Mouse (Mus musculus) heart, postnatal 0 days (tissue): ENCODE measurements at regions not wholly inside any gene's neighbourhood (a gene's known extent, or its start where the extent isn't known, plus 50 kb on each side); places are given as distances from the start of the nearest gene placed in this dataset.

ENCODE experiments used
- ATAC-seq: fragments of 200-750 bp; cut with Nextera tagmentation; 2 replicates; pipeline ENCODE4 v1.8.0; 2017; ENCODE audit warnings: low read depth, moderate number of reproducible peaks, moderate library complexity; ENCODE audit not compliant: insufficient read depth
- DNase-seq: peaks from one replicate; pipeline ENCODE4 v3.0.0-alpha.2; 2016; ENCODE audit warnings: low spot score
- H3K27ac ChIP-seq: fragments of 300-500 bp; sonication (generic); 2 replicates; pipeline ENCODE4 v1.5.1; 2014; ENCODE audit warnings: low read depth, mild to moderate bottlenecking
- H3K27me3 ChIP-seq: fragments of 300-500 bp; sonication (generic); 2 replicates; pipeline ENCODE4 v1.6.1; 2014; ENCODE audit warnings: low read length, mixed read lengths; ENCODE audit not compliant: control insufficient read depth, insufficient read depth
- H3K36me3 ChIP-seq: fragments of 300-500 bp; sonication (generic); replicated peaks from 2 replicates; pipeline ENCODE4 v1.6.1; 2014; ENCODE audit warnings: low read length, mixed read lengths; ENCODE audit not compliant: control insufficient read depth, insufficient read depth
- H3K4me1 ChIP-seq: fragments of 300-500 bp; sonication (generic); 2 replicates; pipeline ENCODE4 v1.6.1; 2014; ENCODE audit warnings: antibody characterized with exemption; ENCODE audit not compliant: control insufficient read depth, insufficient read depth
- H3K4me2 ChIP-seq: fragments of 300-500 bp; sonication (generic); 2 replicates; pipeline ENCODE4 v1.6.1; 2014; ENCODE audit warnings: low read depth, mild to moderate bottlenecking, low read length, moderate library complexity
- H3K4me3 ChIP-seq: fragments of 300-500 bp; sonication (generic); 2 replicates; pipeline ENCODE4 v1.5.1; 2014; ENCODE audit warnings: low read depth, low read length
- H3K9ac ChIP-seq: fragments of 300-500 bp; sonication (generic); replicated peaks from 2 replicates; pipeline ENCODE4 v1.6.1; 2014; ENCODE audit warnings: low read depth, low read length, mixed read lengths
- H3K9me3 ChIP-seq: fragments of 300-500 bp; sonication (generic); replicated peaks from 2 replicates; pipeline ENCODE4 v1.6.1; 2016; ENCODE audit warnings: low read length; ENCODE audit not compliant: control insufficient read depth
- CTCF ChIP-seq: IDR thresholded peaks from 2 replicates; pipeline ENCODE4 v1.5.1; 2016; ENCODE audit warnings: antibody characterized with exemption, control low read depth, low read depth
- EP300 ChIP-seq: IDR thresholded peaks from 2 replicates; pipeline ENCODE4 v1.6.1; 2016; ENCODE audit warnings: antibody characterized with exemption, low read depth
- WGBS: fragments of 180-500 bp; shearing (Covaris S2); extraction: QIAGEN DNeasy Blood & Tissue Kit; methylation state at CpG from one replicate; pipeline ENCODE4 v1.1.7; 2014; 5-methylcytosine and 5-hydroxymethylcytosine counted together

DNA sequence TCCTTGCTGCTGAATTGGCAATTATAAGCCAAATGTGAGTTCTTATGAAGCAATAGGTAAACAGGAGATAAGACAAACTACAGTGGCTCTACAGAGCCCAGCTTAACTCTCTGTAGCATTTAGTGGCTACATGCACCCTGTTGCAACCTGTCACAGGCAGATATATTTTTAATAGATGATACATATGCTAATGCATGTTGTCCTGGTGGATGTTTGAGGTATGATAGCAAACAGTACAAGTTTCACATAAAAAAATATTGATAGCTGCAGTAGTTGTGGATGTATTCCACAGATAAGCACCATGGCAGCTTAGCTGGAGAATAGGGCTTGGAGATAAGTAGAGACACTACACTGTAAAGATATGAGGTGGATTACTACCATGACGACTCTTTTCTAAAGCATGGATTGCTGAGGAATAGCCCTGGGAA lies 477.1 kb upstream of the Cntn5 start:
- Histone ChIP-seq H3K4me3 (no peak overlapping the region), H3K36me3 (no peaks in the 10 kb centered on the region), H3K9me3 (0 out of 2 replicates have a peak, but pooled peaks cover 4% of the 10 kb centered on the region), H3K27ac (no peak overlapping the region), H3K4me2 (no peak overlapping the region), H3K27me3 (no peaks in the 10 kb centered on the region), H3K4me1 (no peaks in the 10 kb centered on the region), H3K9ac (no peak overlapping the region)
- WGBS: 58% methylated on average over 1 of the region's 1 CpGs
- DNase-seq (no peak), ATAC-seq (no peak)
- TF ChIP-seq EP300 (no peak), CTCF (no peak)

- 49% methylated on average over 7 of the region's 7 CpGs for WGBS
- H3K4me3 ChIP-seq: no peak overlapping the region
- ATAC-seq: no peak
Measured at GRCm38 (mm10) chr9:11380531-11380930, 476.0 kb upstream of the Cntn5 start.

GRCm38 (mm10) chr9:11378046-11378445 lies 473.5 kb upstream of the Cntn5 start:
- H3K4me3 ChIP-seq: no peak overlapping the region
- 75% methylated on average over 4 of the region's 4 CpGs for WGBS
- DNase-seq (no peak), ATAC-seq (no peak)
- no peaks in the 10 kb centered on the region for H3K27me3 ChIP-seq
- TF ChIP-seq EP300: no peak
- no peak for TF ChIP-seq CTCF
- no peak overlapping the region for H3K4me2 ChIP-seq
- H3K36me3 ChIP-seq: no peaks in the 10 kb centered on the region
- H3K4me1 ChIP-seq: no peaks in the 10 kb centered on the region
- 0 out of 2 replicates have a peak, but pooled peaks cover 4% of the 10 kb centered on the region for H3K9me3 ChIP-seq
- H3K9ac ChIP-seq: no peak overlapping the region
- H3K27ac ChIP-seq: no peak overlapping the region

More at GRCm38 (mm10) chr9:11380531-11380930, 476.0 kb upstream of the Cntn5 start:
- DNase-seq: no peak
- Histone ChIP-seq H3K4me2 (no peak overlapping the region), H3K9ac (no peak overlapping the region), H3K27me3 (no peaks in the 10 kb centered on the region), H3K27ac (no peak overlapping the region), H3K9me3 (0 out of 2 replicates have a peak, but pooled peaks cover 4% of the 10 kb centered on the region), H3K4me1 (no peaks in the 10 kb centered on the region), H3K36me3 (no peaks in the 10 kb centered on the region)
- TF ChIP-seq EP300: no peak
- TF ChIP-seq CTCF: no peak

DNA sequence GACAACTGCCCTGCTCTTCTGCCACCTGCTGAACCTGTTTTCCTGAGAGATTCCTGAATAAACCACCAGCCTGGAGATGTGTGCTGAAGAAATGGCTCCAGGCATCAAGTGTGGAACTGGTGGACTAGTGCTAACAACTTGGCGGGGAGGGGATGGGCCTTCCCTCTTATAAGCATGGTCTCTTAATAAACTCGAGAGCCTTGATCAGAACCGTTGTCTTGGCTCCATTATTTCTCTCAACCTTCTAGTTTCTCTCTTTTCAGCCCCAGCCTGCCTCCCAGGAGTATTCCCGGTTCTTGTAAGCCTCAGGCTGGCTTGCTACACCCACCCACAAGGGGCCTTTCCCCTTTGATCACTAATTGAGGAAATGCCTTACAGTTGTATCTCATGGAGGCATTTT lies 473.0 kb upstream of the Cntn5 start:
- ATAC-seq (no peak), DNase-seq (no peak)
- Histone ChIP-seq H3K27me3 (no peaks in the 10 kb centered on the region), H3K4me2 (no peak overlapping the region), H3K9ac (no peak overlapping the region), H3K9me3 (0 out of 2 replicates have a peak, but pooled peaks cover 4% of the 10 kb centered on the region), H3K27ac (no peak overlapping the region), H3K4me3 (no peak overlapping the region), H3K36me3 (no peaks in the 10 kb centered on the region), H3K4me1 (no peaks in the 10 kb centered on the region)
- WGBS: 66% methylated on average over 4 of the region's 4 CpGs
- no peak for TF ChIP-seq EP300
- TF ChIP-seq CTCF: no peak

DNA sequence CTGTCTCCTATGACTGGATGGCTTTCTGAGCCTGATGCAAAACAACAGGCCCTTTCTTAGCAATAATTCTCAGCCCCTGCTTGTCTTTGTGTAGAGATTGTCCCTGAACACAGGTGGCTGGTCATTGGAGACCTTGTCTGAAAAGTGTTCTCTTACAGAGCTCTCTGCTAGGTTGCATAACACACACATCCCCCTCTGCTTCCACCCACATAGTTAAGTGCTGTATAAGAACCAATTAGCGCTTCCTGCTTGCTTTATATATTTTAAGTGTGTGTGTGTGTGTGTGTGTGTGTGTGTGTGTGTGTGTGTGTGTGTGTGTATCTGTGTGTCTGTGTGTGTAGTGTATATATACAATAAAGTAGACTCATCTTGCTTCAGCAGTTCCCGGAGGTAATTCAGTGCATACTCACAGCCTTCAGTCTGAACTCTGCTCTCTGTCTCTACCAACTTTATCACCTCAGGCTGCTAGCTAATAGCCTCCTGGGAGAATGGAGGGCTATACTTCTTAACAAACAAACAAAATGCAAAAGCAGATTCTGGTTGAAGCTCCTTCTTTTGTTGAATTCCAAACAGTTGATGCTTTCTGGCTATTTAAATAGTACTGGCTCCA lies 468.8 kb upstream of the Cntn5 start:
- H3K4me2 ChIP-seq: no peak overlapping the region
- TF ChIP-seq CTCF: no peak
- H3K9ac ChIP-seq: no peak overlapping the region
- no peak overlapping the region for H3K27ac ChIP-seq
- ATAC-seq (no peak), DNase-seq (no peak)
- 76% methylated on average over 2 of the region's 2 CpGs for WGBS
- no peaks in the 10 kb centered on the region for H3K36me3 ChIP-seq
- no peaks in the 10 kb centered on the region for H3K4me1 ChIP-seq
- H3K4me3 ChIP-seq: no peak overlapping the region
- no peaks in the 10 kb centered on the region for H3K9me3 ChIP-seq
- no peaks in the 10 kb centered on the region for H3K27me3 ChIP-seq

GRCm38 (mm10) chr9:11368056-11368455 lies 463.5 kb upstream of the Cntn5 start:
- Histone ChIP-seq H3K27ac (no peak overlapping the region), H3K27me3 (no peaks in the 10 kb centered on the region), H3K4me1 (no peaks in the 10 kb centered on the region), H3K36me3 (no peaks in the 10 kb centered on the region), H3K9ac (no peak overlapping the region), H3K9me3 (no peaks in the 10 kb centered on the region), H3K4me2 (no peak overlapping the region), H3K4me3 (no peak overlapping the region)
- TF ChIP-seq CTCF (no peak), EP300 (no peak)
- 35% methylated on average over 1 of the region's 1 CpGs for WGBS
- ATAC-seq (no peak), DNase-seq (no peak)
